Mouse (Mus musculus): ENCODE data around the gene Pex3.

DNA sequence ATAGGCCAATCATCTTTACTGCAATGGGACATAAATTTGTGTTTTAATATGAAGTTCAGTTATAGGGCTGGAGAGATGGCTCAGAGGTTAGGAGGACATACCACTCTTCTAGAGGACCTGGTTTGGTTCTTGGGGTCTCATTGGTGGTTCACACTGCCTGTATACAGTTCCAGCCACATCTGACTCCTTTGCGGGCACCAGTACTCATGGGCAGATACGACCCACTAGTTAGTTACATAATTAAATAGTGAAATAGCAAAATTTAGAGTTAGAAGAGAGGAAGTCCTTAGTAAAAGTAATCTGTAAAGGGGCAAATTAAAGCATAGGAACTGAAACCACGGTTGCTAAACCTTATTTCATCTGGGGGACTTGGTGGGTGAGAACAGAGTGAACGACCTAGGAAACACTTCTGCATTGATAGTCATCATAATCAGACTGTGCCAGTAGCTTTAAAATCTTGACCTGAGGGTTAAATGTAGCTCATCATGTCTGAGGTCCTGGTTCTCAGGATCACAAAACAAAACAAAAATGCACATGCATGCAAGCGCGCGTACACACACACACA is 13.1 kb downstream of the Pex3 start:
- TF ChIP-seq CTCF (IDR thresholded peaks at IDR 0.05; ENCODE audit: low read depth) (no peak), EP300 (optimal IDR thresholded peaks at IDR 0.05) (no peak)
